Mouse (Mus musculus) left cerebral cortex, adult 2 months (tissue): ENCODE data around the gene Serpinb9b. TPM values are rescaled to one million over a fixed set of nuclear protein-coding genes. Genes with fewer than 3 reads are reported as not detected.

ENCODE experiments used
- DNase-seq, 2 experiments: peaks; one replicate each; pipeline ENCODE4 v3.0.0; 2021 to 2022; ENCODE audit warnings: low spot score in 2 of 2, mixed read lengths in 1 of 2; ENCODE audit errors: extremely low spot score in 1 of 2
- H3K27ac ChIP-seq: fragments of 200-600 bp; 2 replicates; pipeline ENCODE4 v1.8.1; 2022
- H3K4me3 ChIP-seq: fragments of 200-600 bp; 2 replicates; pipeline ENCODE4 v1.8.1; 2022
- CTCF ChIP-seq: fragments of 200-600 bp; IDR thresholded peaks from 2 replicates; pipeline ENCODE4 v1.8.1; 2022; ENCODE audit warnings: antibody characterized with exemption, mild to moderate bottlenecking, moderate library complexity
- intact Hi-C: fragments of 180-260 bp; cut with DNase I; formaldehyde crosslinking; loops from one replicate; pipeline ENCODE4 v1.15.1; 2025
- total RNA-seq, 2 experiments: library from RNA; stranded (reverse); gene quantifications; 2 replicates each; pipeline ENCODE4 v1.2.3; 2021

Serpinb9b gene
- total RNA-seq, 2 experiments from 2014 or later = 0.09 TPM; not detected in 1

- intact Hi-C loops = no loop called here
- no peak for TF ChIP-seq CTCF
- no peak for DNase-seq
These were observed 24.5 kb downstream of the Serpinb9b start for GRCm38 (mm10) chr13:33051697-33052096.

GRCm38 (mm10) chr13:33063048-33063447 is 35.8 kb downstream of the Serpinb9b start:
- TF ChIP-seq CTCF = no peak
- DNase-seq = no peak
- no peak overlapping the region for H3K4me3 ChIP-seq
- intact Hi-C loops = no loop called here
- no peak overlapping the region for H3K27ac ChIP-seq

More at GRCm38 (mm10) chr13:33051697-33052096, 24.5 kb downstream of the Serpinb9b start:
- Histone ChIP-seq H3K27ac (no peak overlapping the region), H3K4me3 (no peak overlapping the region)

- intact Hi-C loops = no loop called here
- TF ChIP-seq CTCF = no peak
- H3K27ac ChIP-seq = no peak overlapping the region
- DNase-seq = no peak
- no peak overlapping the region for H3K4me3 ChIP-seq
These were observed 40.3 kb downstream of the Serpinb9b start for GRCm38 (mm10) chr13:33067387-33067977.

- H3K4me3 ChIP-seq = no peak overlapping the region
- H3K27ac ChIP-seq = no peak overlapping the region
- no peak for DNase-seq
- intact Hi-C loops = no loop called here
- no peak for TF ChIP-seq CTCF
These were observed 40.9 kb downstream of the Serpinb9b start for GRCm38 (mm10) chr13:33068164-33068563.

- no peak for TF ChIP-seq CTCF
- no peak overlapping the region for H3K27ac ChIP-seq
- no peak for DNase-seq
- no peak overlapping the region for H3K4me3 ChIP-seq
- intact Hi-C loops = loop anchor here (10.0 kb wide), 1 partner anchor 693 kb away; no protein-coding TSS in a partner anchor
These were observed 44.6 kb downstream of the Serpinb9b start for GRCm38 (mm10) chr13:33071776-33072175.

- no peak for DNase-seq
- no peak overlapping the region for H3K27ac ChIP-seq
- intact Hi-C loops = loop anchor here (10.0 kb wide), 1 partner anchor 691 kb away; no protein-coding TSS in a partner anchor
- peak; percentile 54 for TF ChIP-seq CTCF
- no peak overlapping the region for H3K4me3 ChIP-seq
These were observed 46.8 kb downstream of the Serpinb9b start for GRCm38 (mm10) chr13:33074029-33074428.

GRCm38 (mm10) chr13:33076247-33076646 is 49.0 kb downstream of the Serpinb9b start:
- no peak overlapping the region for H3K27ac ChIP-seq
- no peak for DNase-seq
- no peak for TF ChIP-seq CTCF
- H3K4me3 ChIP-seq = no peak overlapping the region
- intact Hi-C loops = loop anchor here (10.0 kb wide), 1 partner anchor 689 kb away; no protein-coding TSS in a partner anchor

GRCm38 (mm10) chr13:33077026-33077685 is 49.9 kb downstream of the Serpinb9b start:
- Histone ChIP-seq H3K27ac (no peak overlapping the region), H3K4me3 (no peak overlapping the region)
- intact Hi-C loops = loop anchor here (10.0 kb wide), 1 partner anchor 688 kb away; no protein-coding TSS in a partner anchor
- TF ChIP-seq CTCF = no peak
- no peak for DNase-seq

- Histone ChIP-seq H3K4me3 (no peak within 1 kb of the TSS), H3K27ac (no peak within 1 kb of the TSS)
- intact Hi-C loops = loop anchor here (2.0 to 10.0 kb wide), 2 partner anchors 73 to 687 kb away; no protein-coding TSS in a partner anchor
- DNase-seq = no peak
- no peak for TF ChIP-seq CTCF
These were observed 51.0 kb downstream of the Serpinb9b start, which contains the start of gene Serpinb1b for GRCm38 (mm10) chr13:33078056-33078705. Gene Serpinb1b (plus strand): TSS chr13:33078575.

GRCm38 (mm10) chr13:33079391-33079790 is 52.2 kb downstream of the Serpinb9b start:
- H3K27ac ChIP-seq = no peak overlapping the region
- peak; percentile 61 for TF ChIP-seq CTCF
- DNase-seq = no peak
- intact Hi-C loops = loop anchor here (1.0 to 10.0 kb wide), 3 partner anchors 75 to 685 kb away; no protein-coding TSS in a partner anchor
- H3K4me3 ChIP-seq = no peak overlapping the region

- TF ChIP-seq CTCF = peak; percentile 21; the same call in 1 of the 2 replicates
- no peak for DNase-seq
- Histone ChIP-seq H3K27ac (no peak overlapping the region), H3K4me3 (no peak overlapping the region)
- intact Hi-C loops = no loop called here
These were observed 53.1 kb downstream of the Serpinb9b start for GRCm38 (mm10) chr13:33080356-33080755.

- no peak overlapping the region for H3K4me3 ChIP-seq
- no peak for DNase-seq
- TF ChIP-seq CTCF = no peak
- peak overlapping the region; percentile 61; the same call in 1 of the 2 replicates for H3K27ac ChIP-seq
- intact Hi-C loops = no loop called here
These were observed 56.6 kb downstream of the Serpinb9b start for GRCm38 (mm10) chr13:33083834-33084233.
